ENCODE assay signal across 8 mouse cellular contexts in genomic region chr19:41441911-41442607, GRCm38 (mm10). TPM values are rescaled to one million over a fixed set of nuclear protein-coding genes. Genes with fewer than 3 reads are reported as not detected.
DNase-seq lines count a peak whose midpoint lies in the region; ATAC-seq and TF ChIP-seq lines count a peak whose summit lies in the region.

No protein-coding gene starts in this region.

- TF ChIP-seq EP300 in heart, postnatal 0 days (IDR thresholded peaks at IDR 0.05; ENCODE audit: low read depth) = no peak

- DNase-seq in kidney, postnatal 0 days (ENCODE audit: low spot score) = peak; percentile 10
- DNase-seq in kidney, postnatal 36 days = no peak
- DNase-seq in c-Kit-positive CD71-negative TER-119-negative erythroid progenitor cells, embryonic 14.5 days (ENCODE audit: low read depth) = peak; percentile 31
- DNase-seq in heart, postnatal 0 days (ENCODE audit: low spot score) = no peak
- DNase-seq in yolk sac, embryonic 10.5 days (ENCODE audit: low spot score) = no peak
- no peak for DNase-seq in layer of hippocampus, adult 9-11 months
- DNase-seq in layer of hippocampus, postnatal 10 days (ENCODE audit: low spot score in 2 of 2) = no peak

- H3K27me3 ChIP-seq in kidney, postnatal 0 days (ENCODE audit: insufficient read depth, low read length) = no peaks in the 10 kb centered on the region
- H3K27me3 ChIP-seq in heart, postnatal 0 days (ENCODE audit: control insufficient read depth, insufficient read depth, low read length) = 0 out of 2 replicates have a peak, but pooled peaks cover 9% of the 10 kb centered on the region

- no peaks in the 10 kb centered on the region for H3K9me3 ChIP-seq in kidney, postnatal 0 days (replicated peaks; ENCODE audit: low read length)
- no peaks in the 10 kb centered on the region for H3K9me3 ChIP-seq in heart, postnatal 0 days (replicated peaks; ENCODE audit: control insufficient read depth, low read length)

- WGBS in kidney, postnatal 0 days = 17% methylated on average over 20 of the region's 20 CpGs
- WGBS in heart, postnatal 0 days = 12% methylated on average over 20 of the region's 20 CpGs

- ATAC-seq in kidney, postnatal 0 days (replicated peaks; ENCODE audit: low FRiP score, low read depth) = no peak
- no peak for ATAC-seq in heart, postnatal 0 days (ENCODE audit: insufficient read depth, low read depth)
- peak; percentile 55 for ATAC-seq in megakaryocyte, adult 5-6 weeks (ENCODE audit: poor library complexity, severe bottlenecking)

- H3K4me3 ChIP-seq in kidney, postnatal 0 days (replicated peaks; ENCODE audit: low read depth, low read length) = peak overlapping the region; percentile 21
- H3K4me3 ChIP-seq in heart, postnatal 0 days (ENCODE audit: low read depth, low read length) = peak overlapping the region; percentile 40

- H3K4me2 ChIP-seq in kidney, postnatal 0 days (ENCODE audit: low read length) = peak overlapping the region; percentile 46
- peak overlapping the region; percentile 60 for H3K4me2 ChIP-seq in heart, postnatal 0 days (ENCODE audit: low read depth, low read length)

- no peak overlapping the region for H3K9ac ChIP-seq in kidney, postnatal 0 days (ENCODE audit: low read depth, low read length)
- peak overlapping the region; percentile 5; the same call in 1 of the 2 replicates for H3K9ac ChIP-seq in heart, postnatal 0 days (replicated peaks; ENCODE audit: low read depth, low read length)

- TF ChIP-seq CTCF in kidney, postnatal 0 days (IDR thresholded peaks at IDR 0.05; ENCODE audit: low read depth) = no peak
- no peak for TF ChIP-seq CTCF in heart, postnatal 0 days (IDR thresholded peaks at IDR 0.05; ENCODE audit: low read depth)

- 0 out of 2 replicates have a peak, but pooled peaks cover 8% of the 10 kb centered on the region for H3K4me1 ChIP-seq in kidney, postnatal 0 days (replicated peaks; ENCODE audit: insufficient read depth, low read length)
- peaks cover 6% of the 10 kb centered on the region; the same call in 1 of the 2 replicates for H3K4me1 ChIP-seq in heart, postnatal 0 days (ENCODE audit: control insufficient read depth, insufficient read depth)

- no peaks in the 10 kb centered on the region for H3K36me3 ChIP-seq in kidney, postnatal 0 days (ENCODE audit: insufficient read depth, low read length)
- H3K36me3 ChIP-seq in heart, postnatal 0 days (replicated peaks; ENCODE audit: control insufficient read depth, insufficient read depth, low read length) = no peaks in the 10 kb centered on the region

- H3K27ac ChIP-seq in kidney, postnatal 0 days = no peak overlapping the region
- no peak overlapping the region for H3K27ac ChIP-seq in heart, postnatal 0 days (ENCODE audit: low read depth)

RNA-seq across cellular contexts. Expression of gene Lcor, which starts 40.4 kb away (rescaled TPM):
- 14.0 and 14.7 TPM in 2 replicates for polyA plus RNA-seq in kidney, postnatal 0 days (2015; fragmentation: Nextera tagmentation; extraction: Ambion mirVana)
- 7.0 and 8.0 TPM in 2 replicates for total RNA-seq in heart, postnatal 0 days (2014; rRNA removed; ENCODE audit: low replicate concordance)
- polyA plus RNA-seq in heart, postnatal 0 days (2015; fragmentation: Nextera tagmentation; extraction: Ambion mirVana) = 5.8 and 7.5 TPM in 2 replicates
- total RNA-seq in megakaryocyte, adult 5-6 weeks (2015) = 8.6 and 11.2 TPM in 2 replicates
- 13.3 and 19.6 TPM in 2 replicates for total RNA-seq in megakaryocyte, adult 5-6 weeks (2017)
- 10 to 100 TPM; 17.0 to 18.1 TPM for total RNA-seq in layer of hippocampus, postnatal 10 days (2021)

RNA-seq across cellular contexts. Expression of gene Pik3ap1, which starts 57.2 kb away (rescaled TPM):
- polyA plus RNA-seq in kidney, postnatal 0 days (2015; fragmentation: Nextera tagmentation; extraction: Ambion mirVana) = 1.3 and 1.7 TPM in 2 replicates
- 0.50 and 1.5 TPM in 2 replicates for total RNA-seq in heart, postnatal 0 days (2014; rRNA removed; ENCODE audit: low replicate concordance)
- 0.93 TPM in 2 replicates for polyA plus RNA-seq in heart, postnatal 0 days (2015; fragmentation: Nextera tagmentation; extraction: Ambion mirVana)
- total RNA-seq in megakaryocyte, adult 5-6 weeks (2015) = 16.8 and 17.9 TPM in 2 replicates
- total RNA-seq in megakaryocyte, adult 5-6 weeks (2017) = 15.3 and 20.4 TPM in 2 replicates
- 1 to 10 TPM; 1.9 TPM for total RNA-seq in layer of hippocampus, postnatal 10 days (2021)

Comparison
In these comparisons a context has a peak if more than half of its experiments do, and no peak if none do; other contexts are left out.
1. DNase-seq: peak in kidney, postnatal 0 days (single experiment) and c-Kit-positive CD71-negative TER-119-negative erythroid progenitor cells, embryonic 14.5 days (single experiment); none in kidney, postnatal 36 days (0 of 2), heart, postnatal 0 days (single experiment), yolk sac, embryonic 10.5 days (single experiment), layer of hippocampus, adult 9-11 months (single experiment) and layer of hippocampus, postnatal 10 days (0 of 2).